Mouse (Mus musculus): ENCODE results near the gene Tmem59l.

DNA sequence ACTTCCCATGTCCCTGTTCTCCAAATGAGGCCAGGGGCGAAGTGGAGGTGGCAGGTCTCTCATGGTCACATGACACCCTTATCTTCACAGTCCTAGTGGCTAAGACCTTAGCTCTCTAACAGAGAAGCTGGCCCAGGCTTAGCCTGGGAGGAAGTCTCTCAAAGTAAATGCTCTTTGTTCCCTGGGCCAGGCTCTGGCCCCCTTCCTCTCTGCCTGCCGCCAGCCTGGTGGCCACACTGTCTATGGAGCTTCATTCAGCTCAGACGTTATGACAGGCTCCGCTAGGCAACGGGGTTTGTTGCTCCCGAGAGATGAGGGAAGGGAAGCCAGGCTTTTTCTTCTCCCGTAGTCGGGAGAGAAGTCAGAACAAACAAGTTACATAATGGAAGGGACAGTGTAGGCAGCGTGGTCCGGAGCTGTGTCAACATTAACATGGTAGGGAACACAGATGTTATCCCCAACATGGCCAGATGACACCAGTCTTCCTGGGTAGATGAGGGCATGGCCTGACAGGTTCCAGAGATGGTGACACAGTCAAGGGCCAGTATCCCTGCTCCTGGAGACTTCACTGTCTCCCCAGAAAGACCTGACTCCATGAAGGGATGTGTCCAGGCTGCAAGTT, 17.8 kb downstream of the Tmem59l start:
- TF ChIP-seq CTCF (IDR thresholded peaks at IDR 0.05; ENCODE audit: borderline replicate concordance, insufficient read depth, low read depth, low read length) (no peak), POLR2A (IDR thresholded peaks at IDR 0.05; ENCODE audit: borderline replicate concordance, insufficient read depth, low read length) (no peak)

All from cerebellum, adult 2 months (tissue).